Mouse (Mus musculus): Measurements from ENCODE around the gene Palb2.

Palb2 gene

GRCm38 (mm10) chr7:122132497-122133337 is at the start of gene Palb2, which contains the start of gene Dctn5:
Gene Palb2 (minus strand): TSS chr7:122132985.
Gene Dctn5 (plus strand): TSS chr7:122133041.
- DNase-seq (ENCODE audit: low spot score), result peak; percentile 97

- no peak for DNase-seq (ENCODE audit: low spot score)
Measured at GRCm38 (mm10) chr7:122180720-122181119, 47.9 kb upstream of the Palb2 start.

- DNase-seq (ENCODE audit: low spot score), result no peak
Measured at GRCm38 (mm10) chr7:122171613-122172012, 38.8 kb upstream of the Palb2 start.

- DNase-seq (ENCODE audit: low spot score), result no peak
Measured at GRCm38 (mm10) chr7:122170705-122171104, 37.9 kb upstream of the Palb2 start.

- no peak for DNase-seq (ENCODE audit: low spot score)
Measured at GRCm38 (mm10) chr7:122167203-122167602, 34.4 kb upstream of the Palb2 start.

- no peak for DNase-seq (ENCODE audit: low spot score)
Measured at GRCm38 (mm10) chr7:122163766-122164165, 31.0 kb upstream of the Palb2 start.

GRCm38 (mm10) chr7:122160037-122160436 is 27.3 kb upstream of the Palb2 start:
- DNase-seq (ENCODE audit: low spot score), result peak; percentile 25

- DNase-seq (ENCODE audit: low spot score), result peak; percentile 90
Measured at GRCm38 (mm10) chr7:122158915-122159902, 26.4 kb upstream of the Palb2 start, which contains the start of gene Plk1. Gene Plk1 (plus strand): TSS chr7:122159439.

GRCm38 (mm10) chr7:122158488-122158887 is 25.7 kb upstream of the Palb2 start:
- DNase-seq (ENCODE audit: low spot score), result no peak

GRCm38 (mm10) chr7:122152473-122152872 is 19.7 kb upstream of the Palb2 start:
- no peak for DNase-seq (ENCODE audit: low spot score)

- no peak for DNase-seq (ENCODE audit: low spot score)
Measured at GRCm38 (mm10) chr7:122140991-122141390, 8.2 kb upstream of the Palb2 start.

GRCm38 (mm10) chr7:122138190-122138589 is 5.4 kb upstream of the Palb2 start:
- DNase-seq (ENCODE audit: low spot score), result no peak

- no peak for DNase-seq (ENCODE audit: low spot score)
Measured at GRCm38 (mm10) chr7:122137071-122137470, 4.3 kb upstream of the Palb2 start.

GRCm38 (mm10) chr7:122135070-122135469 is 2.3 kb upstream of the Palb2 start:
- DNase-seq (ENCODE audit: low spot score), result no peak

GRCm38 (mm10) chr7:122133338-122133625 is 497 bp upstream of the Palb2 start:
- no peak for DNase-seq (ENCODE audit: low spot score)

- DNase-seq (ENCODE audit: low spot score), result no peak
Measured at GRCm38 (mm10) chr7:122131834-122132233, 951 bp downstream of the Palb2 start.

GRCm38 (mm10) chr7:122126946-122127345 is 5.8 kb downstream of the Palb2 start:
- no peak for DNase-seq (ENCODE audit: low spot score)

- DNase-seq (ENCODE audit: low spot score), result no peak
Measured at GRCm38 (mm10) chr7:122125636-122126035, 7.1 kb downstream of the Palb2 start.

GRCm38 (mm10) chr7:122123518-122123917 is 9.3 kb downstream of the Palb2 start:
- DNase-seq (ENCODE audit: low spot score), result no peak

- DNase-seq (ENCODE audit: low spot score), result peak; percentile 66
Measured at GRCm38 (mm10) chr7:122108206-122108605, 24.6 kb downstream of the Palb2 start.

GRCm38 (mm10) chr7:122101747-122102244 is 31.0 kb downstream of the Palb2 start, which contains the start of gene Ndufab1:
Gene Ndufab1 (minus strand): TSS chr7:122101886.
- DNase-seq (ENCODE audit: low spot score), result peak; percentile 87

GRCm38 (mm10) chr7:122101014-122101746 is 31.6 kb downstream of the Palb2 start:
- peak; percentile 80 for DNase-seq (ENCODE audit: low spot score)

All from yolk sac, embryonic 10.5 days (tissue).